17 mouse cellular contexts compared by ENCODE assay signal in genomic region chr7:66131776-66132421, GRCm38 (mm10).
"Had no signal": no experiment of that assay in that cellular context is flagged by ENCODE, and none has a peak within 500 bp of the region (broad histone marks: within the 10 kb centered on the region; RNA-seq: fewer than 3 reads in every experiment).

No protein-coding gene starts in this region.

- DNase-seq: kidney, adult 11 months; kidney, adult 9 months; kidney, postnatal 14 days; kidney, postnatal 4 days; layer of hippocampus, adult 9-11 months; lung, embryonic 14.5 days; midbrain, embryonic 14.5 days; thymus, adult 18-20 months; thymus, postnatal 4 days had no signal

- H3K4me3 ChIP-seq: intestine, embryonic 15.5 days; layer of hippocampus, adult 2 months; liver, embryonic 12.5 days; liver, embryonic 15.5 days; myocyte; neural tube, embryonic 13.5 days had no signal

- H3K27ac ChIP-seq: intestine, embryonic 15.5 days; layer of hippocampus, adult 2 months; liver, embryonic 12.5 days; liver, embryonic 15.5 days; neural tube, embryonic 13.5 days had no signal

- H3K9ac ChIP-seq: intestine, embryonic 15.5 days; liver, embryonic 12.5 days; liver, embryonic 15.5 days; lung, embryonic 14.5 days; neural tube, embryonic 13.5 days had no signal

- H3K4me2 ChIP-seq: intestine, embryonic 15.5 days; liver, embryonic 12.5 days; liver, embryonic 15.5 days; lung, embryonic 14.5 days; midbrain, embryonic 11.5 days; neural tube, embryonic 13.5 days had no signal

- H3K9me3 ChIP-seq: intestine, embryonic 15.5 days; liver, embryonic 12.5 days; liver, embryonic 15.5 days; neural tube, embryonic 13.5 days had no signal

- ATAC-seq: hindbrain, embryonic 16.5 days; intestine, embryonic 15.5 days; liver, embryonic 12.5 days had no signal

- H3K27me3 ChIP-seq: intestine, embryonic 15.5 days; liver, embryonic 12.5 days; liver, embryonic 15.5 days; neural tube, embryonic 13.5 days had no signal
